Mouse (Mus musculus) heart, embryonic 16.5 days (tissue): ENCODE results near the gene Nrarp. TPM values are rescaled to one million over a fixed set of nuclear protein-coding genes. Genes with fewer than 3 reads are reported as not detected.

Experiments used
- ATAC-seq: fragments of 200-750 bp; cut with Nextera tagmentation; replicated peaks from 2 replicates; pipeline ENCODE4 v1.8.0; 2017; ENCODE audit warnings: moderate number of reproducible peaks; ENCODE audit not compliant: insufficient read depth, low FRiP score; ENCODE audit errors: extremely low read depth
- H3K27ac ChIP-seq: fragments of 300-500 bp; sonication (generic); 2 replicates; pipeline ENCODE4 v1.5.1; 2014; ENCODE audit warnings: mild to moderate bottlenecking, low read length, control low read depth, moderate library complexity
- H3K27me3 ChIP-seq: fragments of 300-500 bp; sonication (generic); 2 replicates; pipeline ENCODE4 v1.6.1; 2014; ENCODE audit warnings: low read length, mixed read lengths; ENCODE audit not compliant: control insufficient read depth, insufficient read depth
- H3K36me3 ChIP-seq: fragments of 300-500 bp; sonication (generic); 2 replicates; pipeline ENCODE4 v1.6.1; 2014; ENCODE audit not compliant: control insufficient read depth, insufficient read depth
- H3K4me1 ChIP-seq: fragments of 300-500 bp; sonication (generic); 2 replicates; pipeline ENCODE4 v1.6.1; 2014; ENCODE audit warnings: low read length, mixed read lengths; ENCODE audit not compliant: control insufficient read depth, insufficient read depth
- H3K4me2 ChIP-seq: fragments of 300-500 bp; sonication (generic); 2 replicates; pipeline ENCODE4 v1.6.1; 2014; ENCODE audit warnings: low read depth, mild to moderate bottlenecking, control low read depth, low read length
- H3K4me3 ChIP-seq: fragments of 300-500 bp; sonication (generic); 2 replicates; pipeline ENCODE4 v1.5.1; 2014; ENCODE audit warnings: mild to moderate bottlenecking, control low read depth, low read length
- H3K9ac ChIP-seq: fragments of 300-500 bp; sonication (generic); 2 replicates; pipeline ENCODE4 v1.6.1; 2014; ENCODE audit warnings: low read length, control low read depth
- H3K9me3 ChIP-seq: fragments of 300-500 bp; sonication (generic); replicated peaks from 2 replicates; pipeline ENCODE4 v1.6.1; 2016; ENCODE audit warnings: low read length; ENCODE audit not compliant: control insufficient read depth
- WGBS: fragments of 180-500 bp; shearing (Covaris S2); extraction: QIAGEN DNeasy Blood & Tissue Kit; methylation state at CpG from one replicate; pipeline ENCODE4 v1.1.7; 2014; 5-methylcytosine and 5-hydroxymethylcytosine counted together
- polyA plus RNA-seq: library from polyadenylated mRNA; unstranded; fragments of >200 nt; fragmentation: Nextera tagmentation; extraction: Ambion mirVana; gene quantifications from 2 replicates; pipeline ENCODE4 v1.2.1, GENCODE M21; 2015

Gene Nrarp
- 16.2 and 18.1 TPM in 2 replicates for polyA plus RNA-seq

- Histone ChIP-seq H3K27me3 (no peaks in the 10 kb centered on the region), H3K27ac (peak within 1 kb of the TSS; percentile 93), H3K36me3 (no peaks in the 10 kb centered on the region), H3K4me1 (peaks cover 41% of the 10 kb centered on the region), H3K9ac (peak within 1 kb of the TSS; percentile 86), H3K4me2 (peak within 1 kb of the TSS; percentile 94), H3K4me3 (peak within 1 kb of the TSS; percentile 79), H3K9me3 (no peaks in the 10 kb centered on the region)
- peak; percentile 89 for ATAC-seq
- under 1% methylated on average over 35 of the region's 35 CpGs for WGBS
Measured at GRCm38 (mm10) chr2:25180478-25180903, at the start of gene Nrarp. Nrarp (plus strand) TSS chr2:25180758.

GRCm38 (mm10) chr2:25131601-25132000, 49.0 kb upstream of the Nrarp start:
- no peak for ATAC-seq
- no peak overlapping the region for H3K4me3 ChIP-seq
- H3K9ac ChIP-seq, result no peak overlapping the region
- H3K9me3 ChIP-seq, result no peaks in the 10 kb centered on the region
- H3K36me3 ChIP-seq, result no peaks in the 10 kb centered on the region
- H3K27me3 ChIP-seq, result no peaks in the 10 kb centered on the region
- no peak overlapping the region for H3K4me2 ChIP-seq
- H3K4me1 ChIP-seq, result peaks cover 21% of the 10 kb centered on the region
- H3K27ac ChIP-seq, result no peak overlapping the region
- WGBS, result 66% methylated on average over 9 of the region's 9 CpGs

DNA sequence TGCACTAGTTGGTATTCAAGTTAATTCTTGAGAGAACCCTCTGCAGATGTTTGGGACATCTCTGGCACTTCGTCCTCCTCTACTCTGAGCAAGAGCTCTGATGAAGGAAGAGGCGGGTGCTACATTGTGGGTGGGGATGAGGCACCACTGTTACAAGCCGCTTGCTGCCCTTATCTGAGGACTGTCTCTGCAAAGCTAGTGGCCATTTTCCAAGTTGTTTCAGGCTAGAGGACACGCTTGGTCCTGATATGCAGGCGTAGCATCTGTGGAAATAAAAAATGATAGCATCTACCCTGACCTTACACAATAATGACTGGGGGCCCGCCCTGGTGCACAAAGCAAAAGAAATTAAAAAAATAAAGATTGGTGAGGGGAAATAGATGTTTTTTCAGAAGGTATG, 42.7 kb upstream of the Nrarp start:
- H3K4me2 ChIP-seq, result no peak overlapping the region
- 43% methylated on average over 6 of the region's 6 CpGs for WGBS

GRCm38 (mm10) chr2:25141185-25141584, 39.4 kb upstream of the Nrarp start:
- H3K4me3 ChIP-seq, result no peak overlapping the region
- no peak overlapping the region for H3K4me2 ChIP-seq
- H3K4me1 ChIP-seq, result peaks cover 5% of the 10 kb centered on the region
- no peaks in the 10 kb centered on the region for H3K27me3 ChIP-seq
- H3K27ac ChIP-seq, result no peak overlapping the region
- WGBS, result 61% methylated on average over 4 of the region's 4 CpGs
- H3K36me3 ChIP-seq, result no peaks in the 10 kb centered on the region
- ATAC-seq, result no peak
- no peak overlapping the region for H3K9ac ChIP-seq
- H3K9me3 ChIP-seq, result no peaks in the 10 kb centered on the region

More for the DNA sequence above, 42.7 kb upstream of the Nrarp start:
- peak; percentile 70; the same call in 1 of the 2 replicates for ATAC-seq
- Histone ChIP-seq H3K27me3 (no peaks in the 10 kb centered on the region), H3K9ac (no peak overlapping the region), H3K27ac (no peak overlapping the region), H3K4me3 (no peak overlapping the region), H3K4me1 (peaks cover 2% of the 10 kb centered on the region; the same call in 1 of the 2 replicates), H3K9me3 (no peaks in the 10 kb centered on the region), H3K36me3 (no peaks in the 10 kb centered on the region)

- WGBS, result 79% methylated on average over 5 of the region's 5 CpGs
- H3K27me3 ChIP-seq, result no peaks in the 10 kb centered on the region
- ATAC-seq, result no peak
Measured at GRCm38 (mm10) chr2:25141921-25142320, 38.6 kb upstream of the Nrarp start.

DNA sequence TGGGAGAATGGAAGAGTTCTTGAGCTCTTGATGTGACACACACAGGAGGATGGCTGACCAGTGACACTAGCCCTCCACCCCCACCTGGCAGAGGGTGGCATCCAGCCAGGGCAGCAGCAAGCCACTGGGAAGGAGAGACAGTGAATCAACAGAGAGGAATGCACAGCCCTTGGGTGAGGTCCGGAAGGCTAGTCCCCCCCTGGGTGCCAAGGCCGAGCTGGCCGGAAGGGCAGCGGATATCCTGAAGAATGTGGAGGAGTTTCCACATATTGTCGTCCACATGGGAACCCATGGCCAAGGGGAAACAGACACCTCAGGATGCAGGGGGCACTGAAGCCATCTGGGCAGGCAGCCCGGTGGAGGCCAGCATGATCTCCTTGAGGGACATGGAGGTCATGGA, 35.2 kb upstream of the Nrarp start:
- peak overlapping the region; percentile 22; the same call in 1 of the 2 replicates for H3K27ac ChIP-seq

More at GRCm38 (mm10) chr2:25141921-25142320, 38.6 kb upstream of the Nrarp start:
- no peak overlapping the region for H3K9ac ChIP-seq
- no peaks in the 10 kb centered on the region for H3K9me3 ChIP-seq
- no peaks in the 10 kb centered on the region for H3K36me3 ChIP-seq
- peaks cover 5% of the 10 kb centered on the region for H3K4me1 ChIP-seq
- H3K4me2 ChIP-seq, result no peak overlapping the region
- no peak overlapping the region for H3K27ac ChIP-seq
- no peak overlapping the region for H3K4me3 ChIP-seq

GRCm38 (mm10) chr2:25147398-25147797, 33.2 kb upstream of the Nrarp start:
- no peaks in the 10 kb centered on the region for H3K36me3 ChIP-seq
- no peak overlapping the region for H3K4me3 ChIP-seq
- H3K27ac ChIP-seq, result no peak overlapping the region
- no peaks in the 10 kb centered on the region for H3K9me3 ChIP-seq
- H3K4me1 ChIP-seq, result peaks cover 5% of the 10 kb centered on the region
- H3K27me3 ChIP-seq, result no peaks in the 10 kb centered on the region
- no peak overlapping the region for H3K4me2 ChIP-seq
- WGBS, result 83% methylated on average over 5 of the region's 5 CpGs
- ATAC-seq, result no peak
- H3K9ac ChIP-seq, result no peak overlapping the region

More for the DNA sequence above, 35.2 kb upstream of the Nrarp start:
- Histone ChIP-seq H3K9ac (no peak overlapping the region), H3K27me3 (no peaks in the 10 kb centered on the region), H3K4me2 (no peak overlapping the region), H3K4me1 (peaks cover 3% of the 10 kb centered on the region), H3K4me3 (no peak overlapping the region), H3K9me3 (no peaks in the 10 kb centered on the region), H3K36me3 (no peaks in the 10 kb centered on the region)
- peak; percentile 54; the same call in 1 of the 2 replicates for ATAC-seq
- 43% methylated on average over 6 of the region's 6 CpGs for WGBS

DNA sequence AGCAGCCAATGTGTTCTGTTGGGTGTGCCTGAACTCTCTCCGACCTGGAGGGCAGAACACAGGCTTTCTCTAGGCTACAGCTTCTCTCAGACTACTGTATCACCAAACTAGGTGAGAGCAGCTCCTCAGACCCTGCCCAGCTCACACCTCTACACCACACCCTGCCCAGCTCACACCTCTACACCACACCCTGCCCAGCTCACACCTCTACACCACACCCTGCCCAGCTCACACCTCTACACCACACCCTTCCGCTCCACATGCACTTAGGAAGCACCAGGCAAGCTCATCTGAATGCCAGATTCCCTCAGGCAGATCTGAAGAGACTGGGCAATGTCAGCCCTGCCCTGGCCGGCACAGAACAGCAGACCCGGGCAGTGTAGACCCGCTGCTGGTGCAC, 32.7 kb upstream of the Nrarp start:
- Histone ChIP-seq H3K4me1 (peaks cover 5% of the 10 kb centered on the region), H3K4me3 (no peak overlapping the region), H3K36me3 (no peaks in the 10 kb centered on the region), H3K27ac (no peak overlapping the region), H3K27me3 (no peaks in the 10 kb centered on the region), H3K4me2 (no peak overlapping the region), H3K9me3 (no peaks in the 10 kb centered on the region), H3K9ac (no peak overlapping the region)
- no peak for ATAC-seq
- WGBS, result 75% methylated on average over 5 of the region's 5 CpGs

GRCm38 (mm10) chr2:25149643-25150042, 30.9 kb upstream of the Nrarp start:
- no peaks in the 10 kb centered on the region for H3K36me3 ChIP-seq
- peaks cover 5% of the 10 kb centered on the region for H3K4me1 ChIP-seq
- no peak overlapping the region for H3K27ac ChIP-seq
- WGBS, result 76% methylated on average over 2 of the region's 2 CpGs
- no peak overlapping the region for H3K4me2 ChIP-seq
- no peak overlapping the region for H3K4me3 ChIP-seq
- no peaks in the 10 kb centered on the region for H3K9me3 ChIP-seq
- H3K9ac ChIP-seq, result no peak overlapping the region
- ATAC-seq, result no peak
- H3K27me3 ChIP-seq, result no peaks in the 10 kb centered on the region
